Mouse (Mus musculus): ENCODE measurements around the gene Sqstm1. TPM values are rescaled to one million over a fixed set of nuclear protein-coding genes. Genes with fewer than 3 reads are reported as not detected.

Sqstm1 gene
- polyA plus RNA-seq, 1 experiment from 2014 or later, result 224 TPM

GRCm38 (mm10) chr11:50228772-50229171 lies 18.1 kb upstream of the Sqstm1 start:
- Histone ChIP-seq H3K36me3 (peaks cover 15% of the 10 kb centered on the region), H3K27me3 (replicated peaks) (no peaks in the 10 kb centered on the region), H3K4me2 (no peak overlapping the region), H3K4me1 (peaks cover 45% of the 10 kb centered on the region), H3K4me3 (replicated peaks) (no peak overlapping the region), H3K27ac (no peak overlapping the region), H3K9ac (no peak overlapping the region), H3K9me3 (no peaks in the 10 kb centered on the region)
- 45% methylated on average over 3 of the region's 3 CpGs for WGBS
- no peak for ATAC-seq (ENCODE audit: insufficient read depth, low FRiP score, low read depth)

- no peak for ATAC-seq (ENCODE audit: insufficient read depth, low FRiP score, low read depth)
- no peaks in the 10 kb centered on the region for H3K9me3 ChIP-seq
- H3K27me3 ChIP-seq (replicated peaks), result no peaks in the 10 kb centered on the region
- peaks cover 5% of the 10 kb centered on the region; the same call in 1 of the 2 replicates for H3K36me3 ChIP-seq
- peaks cover 45% of the 10 kb centered on the region for H3K4me1 ChIP-seq
- no peak overlapping the region for H3K4me3 ChIP-seq (replicated peaks)
- no peak overlapping the region for H3K4me2 ChIP-seq
- H3K9ac ChIP-seq, result no peak overlapping the region
- H3K27ac ChIP-seq, result no peak overlapping the region
- WGBS, result 87% methylated on average over 4 of the region's 4 CpGs
Measured at GRCm38 (mm10) chr11:50227736-50228135, 17.1 kb upstream of the Sqstm1 start.

- H3K4me1 ChIP-seq, result peaks cover 45% of the 10 kb centered on the region
- peak overlapping the region; percentile 86; the same call in 1 of the 2 replicates for H3K4me3 ChIP-seq (replicated peaks)
- peak overlapping the region; percentile 86; the same call in 1 of the 2 replicates for H3K27ac ChIP-seq
- H3K9me3 ChIP-seq, result no peaks in the 10 kb centered on the region
- H3K36me3 ChIP-seq, result no peaks in the 10 kb centered on the region
- ATAC-seq (ENCODE audit: insufficient read depth, low FRiP score, low read depth), result no peak
- H3K27me3 ChIP-seq (replicated peaks), result no peaks in the 10 kb centered on the region
- 0 out of 2 replicates have a peak overlapping the region, but pooled peaks have one; percentile 94 for H3K4me2 ChIP-seq
- no peak overlapping the region for H3K9ac ChIP-seq
- 64% methylated on average over 3 of the region's 3 CpGs for WGBS
Measured at GRCm38 (mm10) chr11:50227226-50227625, 16.6 kb upstream of the Sqstm1 start.

GRCm38 (mm10) chr11:50226406-50226805 lies 15.8 kb upstream of the Sqstm1 start:
- Histone ChIP-seq H3K4me3 (replicated peaks) (peak overlapping the region; percentile 86), H3K27me3 (replicated peaks) (no peaks in the 10 kb centered on the region), H3K36me3 (no peaks in the 10 kb centered on the region), H3K4me1 (peaks cover 45% of the 10 kb centered on the region), H3K27ac (peak overlapping the region; percentile 86), H3K9me3 (no peaks in the 10 kb centered on the region), H3K9ac (peak overlapping the region; percentile 88; the same call in 1 of the 2 replicates), H3K4me2 (peak overlapping the region; percentile 94)
- WGBS, result 49% methylated on average over 2 of the region's 2 CpGs
- ATAC-seq (ENCODE audit: insufficient read depth, low FRiP score, low read depth), result no peak

- 2% methylated on average over 34 of the region's 34 CpGs for WGBS
- ATAC-seq (ENCODE audit: insufficient read depth, low FRiP score, low read depth), result peak; percentile 41; the same call in 1 of the 2 replicates
- Histone ChIP-seq H3K4me1 (peaks cover 42% of the 10 kb centered on the region), H3K36me3 (no peaks in the 10 kb centered on the region), H3K4me2 (peak overlapping the region; percentile 94), H3K9me3 (no peaks in the 10 kb centered on the region), H3K9ac (peak overlapping the region; percentile 88), H3K27me3 (replicated peaks) (no peaks in the 10 kb centered on the region), H3K27ac (peak overlapping the region; percentile 86), H3K4me3 (replicated peaks) (peak overlapping the region; percentile 86)
Measured at GRCm38 (mm10) chr11:50225611-50226378, 15.2 kb upstream of the Sqstm1 start.

DNA sequence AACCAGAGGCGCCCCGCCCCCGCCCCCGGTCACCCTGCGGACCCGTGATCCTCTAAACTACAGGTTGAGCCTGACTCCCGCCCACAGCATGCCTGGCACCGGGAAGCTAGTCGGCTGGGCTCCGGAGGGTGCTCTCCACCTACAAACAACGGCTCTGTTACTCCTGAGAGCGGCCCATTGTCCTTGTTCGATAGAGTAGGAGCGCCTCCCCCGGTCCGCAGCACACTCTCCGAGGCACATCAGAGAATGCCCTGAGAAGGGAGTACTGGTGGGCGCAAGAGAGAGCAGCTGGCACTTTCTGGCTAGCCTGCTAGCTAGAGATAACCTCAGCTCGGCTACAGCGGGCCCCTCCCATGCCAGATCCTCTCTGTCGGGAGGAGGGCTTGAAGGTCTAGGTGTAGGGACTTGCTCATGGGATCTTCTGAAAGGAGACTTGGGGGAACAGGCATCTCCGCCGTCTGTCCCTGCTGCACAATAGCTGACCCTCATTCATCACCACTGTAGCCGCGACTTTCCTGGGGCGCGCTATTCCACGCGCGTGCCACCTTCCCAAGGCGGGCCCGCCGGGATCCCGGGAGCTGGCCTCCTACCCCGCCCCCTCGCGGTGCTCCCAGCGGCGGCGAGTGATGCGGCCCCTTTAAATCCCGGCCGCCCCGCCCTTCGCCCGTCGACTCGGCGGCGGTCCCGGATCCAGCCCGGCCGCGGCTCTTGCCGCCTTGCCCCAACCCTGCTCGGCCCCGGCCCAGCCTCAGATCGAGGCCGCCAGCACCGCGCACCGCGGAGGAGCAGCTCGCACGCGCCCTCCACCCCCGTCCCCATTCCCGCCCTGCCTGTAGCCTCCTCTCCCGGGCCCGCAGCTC lies 14.3 kb upstream of the Sqstm1 start:
- peak overlapping the region; percentile 86 for H3K4me3 ChIP-seq (replicated peaks)
- under 1% methylated on average over 69 of the region's 70 CpGs for WGBS

DNA sequence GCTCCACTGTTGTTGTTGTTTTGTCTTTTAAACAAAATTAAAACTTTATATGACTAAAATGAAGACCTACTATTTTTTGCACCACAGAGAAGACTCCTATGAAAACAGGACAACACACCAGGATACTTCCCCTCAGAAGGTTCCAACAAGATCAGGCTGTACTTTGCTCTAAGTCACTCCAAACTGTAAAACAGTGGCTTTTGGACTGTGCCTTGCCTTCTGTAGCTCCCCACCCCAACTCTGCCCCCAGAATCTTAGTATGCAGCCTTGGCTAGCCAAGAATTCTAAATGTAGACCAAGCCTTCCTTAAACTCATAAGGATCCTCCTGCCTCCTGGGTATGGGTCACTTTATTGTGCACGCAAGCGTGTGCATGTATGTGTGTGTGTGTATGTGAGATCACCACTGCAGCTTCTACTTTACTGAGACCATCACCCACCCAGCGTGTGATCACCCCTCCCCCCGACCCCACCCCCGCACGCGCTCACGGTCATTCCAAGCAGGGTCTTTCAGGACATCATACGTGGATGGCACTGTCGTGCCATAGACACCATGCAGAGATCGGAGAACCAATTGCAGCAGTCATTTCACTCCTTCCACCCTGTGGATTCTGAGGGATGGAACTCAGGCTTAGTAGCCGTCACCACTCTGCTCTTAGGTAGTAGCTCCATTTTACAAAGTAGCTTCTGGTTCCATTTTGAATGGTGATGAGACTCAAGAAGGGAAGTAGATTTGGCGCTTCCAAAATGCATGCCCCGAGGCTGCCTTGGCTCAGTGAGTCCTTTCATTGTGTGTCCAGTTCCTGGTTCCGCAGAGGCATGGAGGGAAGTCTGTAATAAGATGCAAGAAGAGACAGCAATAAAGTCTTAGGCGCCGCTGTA lies 13.4 kb upstream of the Sqstm1 start:
- Histone ChIP-seq H3K27me3 (replicated peaks) (no peaks in the 10 kb centered on the region), H3K4me3 (replicated peaks) (peak overlapping the region; percentile 86), H3K4me1 (peaks cover 27% of the 10 kb centered on the region), H3K4me2 (peak overlapping the region; percentile 94), H3K9ac (peak overlapping the region; percentile 88), H3K36me3 (no peaks in the 10 kb centered on the region), H3K9me3 (no peaks in the 10 kb centered on the region), H3K27ac (peak overlapping the region; percentile 86)
- WGBS, result 7% methylated on average over 17 of the region's 17 CpGs
- ATAC-seq (ENCODE audit: insufficient read depth, low FRiP score, low read depth), result no peak

More for the DNA sequence above, 14.3 kb upstream of the Sqstm1 start:
- Histone ChIP-seq H3K36me3 (no peaks in the 10 kb centered on the region), H3K27ac (peak overlapping the region; percentile 86), H3K9me3 (no peaks in the 10 kb centered on the region), H3K9ac (peak overlapping the region; percentile 88), H3K4me1 (peaks cover 34% of the 10 kb centered on the region), H3K27me3 (replicated peaks) (no peaks in the 10 kb centered on the region), H3K4me2 (peak overlapping the region; percentile 94)
- peak; percentile 86 for ATAC-seq (ENCODE audit: insufficient read depth, low FRiP score, low read depth)

DNA sequence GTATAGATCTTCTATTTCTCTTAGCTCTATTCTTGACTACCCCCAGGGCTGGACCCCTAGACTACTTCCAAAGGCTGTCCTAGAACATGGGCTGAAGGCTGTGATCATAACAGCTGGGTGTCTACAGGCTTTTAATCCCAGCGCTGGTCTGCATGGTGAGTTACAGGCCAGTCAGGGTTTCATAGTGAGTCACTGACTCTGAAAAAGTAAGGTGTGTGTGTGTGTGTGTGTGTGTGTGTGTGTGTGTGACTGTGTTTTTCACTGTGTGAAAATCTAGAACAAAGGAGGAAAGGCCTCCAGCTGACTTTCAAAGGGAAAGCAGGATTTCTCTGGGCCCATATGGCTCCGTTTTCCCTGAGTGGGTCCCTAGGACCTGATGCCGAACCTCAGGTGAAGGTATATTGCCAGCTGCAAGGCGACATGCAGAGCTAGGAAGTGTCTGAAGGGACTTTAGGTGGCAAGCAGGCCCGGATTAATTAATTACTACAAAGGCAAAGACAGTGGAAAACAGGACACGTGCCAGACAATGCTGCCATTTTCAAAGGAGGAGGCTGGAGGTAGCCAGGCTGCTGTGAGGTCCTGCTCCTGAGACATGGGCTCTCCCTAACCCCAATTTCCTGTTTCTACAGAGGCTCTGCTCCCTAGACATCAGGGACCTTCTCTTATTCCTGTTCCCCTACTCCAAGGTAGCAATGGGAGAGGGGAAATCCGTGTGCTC lies 12.1 kb upstream of the Sqstm1 start:
- ATAC-seq (ENCODE audit: insufficient read depth, low FRiP score, low read depth), result no peak
- Histone ChIP-seq H3K27ac (no peak overlapping the region), H3K9ac (no peak overlapping the region), H3K36me3 (no peaks in the 10 kb centered on the region), H3K4me3 (replicated peaks) (no peak overlapping the region), H3K4me2 (no peak overlapping the region), H3K4me1 (peaks cover 20% of the 10 kb centered on the region), H3K9me3 (no peaks in the 10 kb centered on the region), H3K27me3 (replicated peaks) (no peaks in the 10 kb centered on the region)
- 63% methylated on average over 7 of the region's 7 CpGs for WGBS

- Histone ChIP-seq H3K36me3 (no peaks in the 10 kb centered on the region), H3K27ac (no peak overlapping the region), H3K9me3 (no peaks in the 10 kb centered on the region), H3K9ac (no peak overlapping the region), H3K27me3 (replicated peaks) (no peaks in the 10 kb centered on the region), H3K4me2 (no peak overlapping the region), H3K4me3 (replicated peaks) (no peak overlapping the region), H3K4me1 (peaks cover 14% of the 10 kb centered on the region)
- 36% methylated on average over 2 of the region's 2 CpGs for WGBS
- no peak for ATAC-seq (ENCODE audit: insufficient read depth, low FRiP score, low read depth)
Measured at GRCm38 (mm10) chr11:50219833-50220232, 9.2 kb upstream of the Sqstm1 start.

- Histone ChIP-seq H3K9me3 (no peaks in the 10 kb centered on the region), H3K27me3 (replicated peaks) (no peaks in the 10 kb centered on the region), H3K4me2 (no peak overlapping the region), H3K4me3 (replicated peaks) (no peak overlapping the region), H3K27ac (no peak overlapping the region), H3K4me1 (peaks cover 10% of the 10 kb centered on the region), H3K9ac (no peak overlapping the region), H3K36me3 (no peaks in the 10 kb centered on the region)
- WGBS, result 60% methylated on average over 4 of the region's 4 CpGs
- ATAC-seq (ENCODE audit: insufficient read depth, low FRiP score, low read depth), result no peak
Measured at GRCm38 (mm10) chr11:50217811-50218210, 7.2 kb upstream of the Sqstm1 start.

Data from stomach, embryonic 15.5 days (tissue).